Mouse (Mus musculus) intestine, postnatal 0 days (tissue): ENCODE results near the gene Msi2. TPM values are rescaled to one million over a fixed set of nuclear protein-coding genes. Genes with fewer than 3 reads are reported as not detected.

Source experiments
- ATAC-seq: fragments of 200-750 bp; cut with Nextera tagmentation; 2 replicates; pipeline ENCODE4 v1.8.0; 2017; ENCODE audit warnings: mild to moderate bottlenecking, moderate TSS enrichment, moderate library complexity
- H3K27ac ChIP-seq: fragments of 300-500 bp; sonication (generic); 2 replicates; pipeline ENCODE4 v1.5.1; 2014; ENCODE audit warnings: mild to moderate bottlenecking, low read depth, low read length, moderate library complexity
- H3K27me3 ChIP-seq: fragments of 300-500 bp; sonication (generic); replicated peaks from 2 replicates; pipeline ENCODE4 v1.6.1; 2014; ENCODE audit warnings: low read length, mixed read lengths; ENCODE audit not compliant: control insufficient read depth, insufficient read depth
- H3K36me3 ChIP-seq: fragments of 300-500 bp; sonication (generic); 2 replicates; pipeline ENCODE4 v1.6.1; 2014; ENCODE audit warnings: mild to moderate bottlenecking, moderate library complexity; ENCODE audit not compliant: control insufficient read depth, insufficient read depth
- H3K4me1 ChIP-seq: fragments of 300-500 bp; sonication (generic); replicated peaks from 2 replicates; pipeline ENCODE4 v1.6.1; 2014; ENCODE audit warnings: antibody characterized with exemption, low read length, mixed read lengths; ENCODE audit not compliant: control insufficient read depth, insufficient read depth
- H3K4me2 ChIP-seq: fragments of 300-500 bp; sonication (generic); replicated peaks from 2 replicates; pipeline ENCODE4 v1.6.1; 2014; ENCODE audit warnings: low read depth, mild to moderate bottlenecking, moderate library complexity
- H3K4me3 ChIP-seq: fragments of 300-500 bp; sonication (generic); 2 replicates; pipeline ENCODE4 v1.5.1; 2014; ENCODE audit warnings: low read depth, low read length
- H3K9ac ChIP-seq: fragments of 300-500 bp; sonication (generic); 2 replicates; pipeline ENCODE4 v1.6.1; 2014; ENCODE audit warnings: mild to moderate bottlenecking, low read depth, low read length
- H3K9me3 ChIP-seq: fragments of 300-500 bp; sonication (generic); 2 replicates; pipeline ENCODE4 v1.6.1; 2016; ENCODE audit warnings: mixed run types; ENCODE audit not compliant: control insufficient read depth
- CTCF ChIP-seq: sonication (generic); IDR thresholded peaks from 2 replicates; pipeline ENCODE4 v1.5.1; 2016; ENCODE audit warnings: low read depth, mild to moderate bottlenecking, control low read depth, antibody characterized with exemption, moderate library complexity
- WGBS: fragments of 180-500 bp; shearing (Covaris S2); extraction: QIAGEN DNeasy Blood & Tissue Kit; methylation state at CpG from one replicate; pipeline ENCODE4 v1.1.7; 2014; 5-methylcytosine and 5-hydroxymethylcytosine counted together
- polyA plus RNA-seq: library from polyadenylated mRNA; unstranded; fragments of >200 nt; fragmentation: Nextera tagmentation; extraction: Ambion mirVana; gene quantifications from 2 replicates; pipeline ENCODE4 v1.2.1, GENCODE M21; 2015

Msi2 gene
- polyA plus RNA-seq, 1 experiment from 2014 or later: 7.5 TPM

DNA sequence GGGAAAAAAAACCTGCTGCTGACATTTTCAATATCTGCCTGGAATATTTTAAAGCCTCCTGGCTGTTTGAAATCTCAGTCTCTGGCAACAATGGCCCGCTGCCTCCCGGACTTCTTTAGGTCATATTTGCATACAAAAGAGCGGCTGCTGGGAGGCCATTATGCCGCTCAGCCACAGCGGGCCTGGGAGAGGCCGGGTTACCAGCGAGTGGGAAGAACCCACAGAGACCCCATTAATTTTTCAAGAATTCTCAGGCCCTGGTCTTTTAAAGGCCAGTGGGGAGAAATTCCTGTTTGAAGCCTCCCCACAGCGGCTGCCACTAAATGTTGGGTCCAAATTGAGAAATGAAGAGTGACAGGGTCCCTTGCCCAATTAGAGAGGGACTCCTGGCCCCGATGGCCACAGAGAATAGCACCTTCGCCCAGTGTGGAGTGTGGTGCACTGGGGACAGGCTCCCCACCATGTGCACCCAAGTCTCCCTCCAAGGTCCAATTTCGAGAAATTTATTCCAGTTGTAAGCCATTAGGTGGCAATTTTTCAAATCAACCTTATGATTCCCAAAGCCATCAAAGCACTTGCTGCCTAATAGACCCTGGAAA lies 183.9 kb downstream of the Msi2 start:
- TF ChIP-seq CTCF: no peak

DNA sequence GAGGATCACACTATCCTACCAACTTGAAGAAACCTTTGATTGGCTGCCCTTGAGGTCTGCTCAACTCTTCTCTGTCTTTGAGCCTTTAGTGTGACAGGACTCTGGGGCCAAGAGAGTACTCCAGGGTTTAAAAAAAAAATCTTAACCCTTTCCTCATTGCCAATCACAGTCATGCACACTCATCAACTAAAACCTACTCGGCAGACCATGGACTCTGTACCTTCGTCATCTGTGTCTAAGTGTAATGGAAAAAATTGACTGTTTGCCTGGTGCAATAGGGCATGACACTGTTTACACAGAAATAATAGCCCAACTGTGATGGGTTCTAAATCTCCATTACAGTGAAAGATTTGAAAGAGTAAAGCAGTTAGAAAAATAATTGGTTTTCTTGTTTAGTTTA lies 186.3 kb downstream of the Msi2 start:
- 31% methylated on average over 2 of the region's 2 CpGs for WGBS
- Histone ChIP-seq H3K9me3 (no peaks in the 10 kb centered on the region), H3K36me3 (no peaks in the 10 kb centered on the region), H3K9ac (no peak overlapping the region), H3K4me3 (no peak overlapping the region), H3K27me3 (no peaks in the 10 kb centered on the region), H3K4me1 (0 out of 2 replicates have a peak, but pooled peaks cover 3% of the 10 kb centered on the region), H3K4me2 (no peak overlapping the region), H3K27ac (no peak overlapping the region)
- TF ChIP-seq CTCF: no peak
- peak; percentile 70 for ATAC-seq

More for the DNA sequence above, 183.9 kb downstream of the Msi2 start:
- Histone ChIP-seq H3K4me2 (no peak overlapping the region), H3K4me1 (no peaks in the 10 kb centered on the region), H3K9me3 (no peaks in the 10 kb centered on the region), H3K36me3 (no peaks in the 10 kb centered on the region), H3K4me3 (no peak overlapping the region), H3K27me3 (no peaks in the 10 kb centered on the region), H3K9ac (no peak overlapping the region), H3K27ac (no peak overlapping the region)
- ATAC-seq: no peak
- WGBS: 57% methylated on average over 11 of the region's 11 CpGs

DNA sequence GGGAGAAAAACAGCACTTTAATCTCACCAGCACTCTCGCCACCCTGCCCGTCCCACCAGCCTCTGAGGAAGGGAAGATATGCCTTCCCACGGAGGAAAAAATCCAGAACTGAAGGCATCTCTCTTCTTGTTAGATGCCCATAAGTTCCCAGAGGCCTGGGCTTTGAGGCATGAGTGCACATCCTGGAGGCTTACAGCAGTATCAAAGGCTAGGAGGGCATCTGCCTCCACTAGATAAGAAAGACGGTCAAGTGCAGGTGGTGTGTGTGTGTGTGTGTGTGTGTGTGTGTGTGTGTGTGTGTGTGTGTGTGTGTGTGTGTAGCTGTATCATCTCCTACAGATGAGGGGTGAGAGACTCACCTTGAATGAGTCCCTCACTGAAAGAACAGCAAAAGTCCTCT lies 188.3 kb downstream of the Msi2 start:
- H3K27me3 ChIP-seq: no peaks in the 10 kb centered on the region
- WGBS: 79% methylated on average over 4 of the region's 4 CpGs
- TF ChIP-seq CTCF: no peak
- ATAC-seq: no peak
- no peak overlapping the region for H3K4me2 ChIP-seq
- peaks cover 4% of the 10 kb centered on the region for H3K4me1 ChIP-seq
- no peak overlapping the region for H3K4me3 ChIP-seq
- no peaks in the 10 kb centered on the region for H3K9me3 ChIP-seq
- no peak overlapping the region for H3K9ac ChIP-seq
- H3K36me3 ChIP-seq: no peaks in the 10 kb centered on the region
- no peak overlapping the region for H3K27ac ChIP-seq

DNA sequence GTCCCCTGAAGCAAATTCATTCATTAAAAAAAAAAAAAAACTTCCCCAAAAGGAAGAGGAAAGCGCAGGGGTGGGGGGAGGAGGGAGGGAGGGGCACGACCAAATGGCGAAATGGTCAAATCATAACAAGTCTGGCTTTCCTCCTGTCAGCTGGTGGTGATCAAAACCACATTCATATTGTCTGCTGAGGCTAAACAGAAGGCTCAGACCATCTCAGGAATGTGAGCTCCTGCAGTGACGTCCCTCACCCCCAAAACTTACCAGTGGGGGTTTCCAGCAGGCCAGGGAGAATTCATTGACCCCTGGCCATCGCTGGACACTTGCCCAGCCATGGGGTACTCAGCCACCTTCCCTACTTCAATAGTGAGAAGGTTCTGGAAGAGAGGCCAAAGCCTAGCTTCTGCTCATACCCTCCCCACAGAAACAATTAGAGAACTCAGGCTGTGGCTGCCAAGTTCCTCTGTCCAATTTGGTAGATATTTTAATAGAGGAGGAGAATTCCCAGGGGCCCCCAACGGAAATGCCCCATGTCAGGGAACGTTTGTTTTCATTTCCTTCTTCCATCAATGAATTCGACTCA lies 189.7 kb downstream of the Msi2 start:
- H3K27me3 ChIP-seq: no peaks in the 10 kb centered on the region
- 41% methylated on average over 8 of the region's 8 CpGs for WGBS
- no peak for ATAC-seq
- H3K4me1 ChIP-seq: peaks cover 14% of the 10 kb centered on the region
- H3K4me2 ChIP-seq: no peak overlapping the region
- no peak for TF ChIP-seq CTCF
- no peaks in the 10 kb centered on the region for H3K36me3 ChIP-seq
- 0 out of 2 replicates have a peak overlapping the region, but pooled peaks have one; percentile 24 for H3K27ac ChIP-seq
- no peak overlapping the region for H3K4me3 ChIP-seq
- no peaks in the 10 kb centered on the region for H3K9me3 ChIP-seq
- no peak overlapping the region for H3K9ac ChIP-seq

DNA sequence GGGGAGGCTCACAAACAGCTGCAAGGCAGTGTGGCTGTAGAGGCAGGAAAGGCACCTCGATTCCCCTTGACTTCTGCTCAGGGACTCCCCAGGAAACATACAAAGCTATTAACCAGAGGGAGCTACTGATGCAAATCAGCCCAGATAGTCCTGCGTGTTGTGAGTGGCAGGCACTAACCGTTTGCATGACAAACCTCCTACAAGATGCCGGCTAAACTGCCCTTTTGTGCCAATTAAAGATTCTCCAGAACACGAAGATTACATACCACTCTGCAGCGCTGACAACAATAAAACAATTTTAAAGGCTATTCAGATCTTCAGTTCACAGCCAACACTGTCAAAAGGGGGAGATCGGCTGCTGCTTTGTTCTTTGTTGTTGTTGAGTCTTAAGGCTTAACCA lies 191.6 kb downstream of the Msi2 start:
- no peak for ATAC-seq
- 44% methylated on average over 7 of the region's 7 CpGs for WGBS
- TF ChIP-seq CTCF: no peak

DNA sequence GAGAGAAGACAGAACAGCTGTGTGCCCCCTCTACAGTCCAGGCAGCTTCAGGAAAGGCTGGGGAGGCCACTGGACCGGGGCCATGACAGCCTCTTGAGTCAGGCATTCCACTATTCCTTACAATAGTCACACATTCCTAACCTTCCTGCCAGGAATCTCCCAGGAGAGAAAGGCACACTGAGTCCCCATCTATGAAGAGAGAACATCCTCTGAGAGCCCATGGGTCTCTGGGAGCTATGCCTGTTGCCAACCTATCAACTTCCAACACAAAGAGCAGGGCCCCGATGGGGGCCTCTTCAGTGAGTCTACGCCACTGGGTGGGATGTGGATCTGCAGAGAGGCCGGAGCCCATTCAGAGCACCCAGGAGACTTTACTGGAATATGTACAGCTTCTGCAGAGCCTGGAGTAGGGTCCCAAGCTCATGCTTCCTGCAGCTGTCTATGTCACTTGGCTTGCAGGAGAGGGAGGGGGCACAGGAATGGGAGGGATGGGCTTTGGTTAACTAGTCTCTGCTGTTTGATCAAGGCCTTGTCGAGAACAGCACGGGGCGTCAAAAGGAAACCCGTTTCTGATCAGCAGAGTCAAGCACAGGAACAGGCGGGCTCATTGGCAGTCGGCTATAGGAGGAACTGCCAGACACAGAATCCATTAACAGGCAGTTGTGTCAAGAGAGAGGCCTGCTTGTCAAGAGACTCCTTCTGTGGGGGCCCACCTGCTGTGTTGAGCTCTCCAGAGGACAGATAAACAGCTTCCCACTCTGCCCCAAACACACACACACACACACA lies 193.3 kb downstream of the Msi2 start:
- Histone ChIP-seq H3K9ac (0 out of 2 replicates have a peak overlapping the region, but pooled peaks have one; percentile 11), H3K27ac (peak overlapping the region; percentile 57; the same call in 1 of the 2 replicates), H3K27me3 (no peaks in the 10 kb centered on the region), H3K4me3 (no peak overlapping the region), H3K4me2 (no peak overlapping the region), H3K9me3 (no peaks in the 10 kb centered on the region), H3K4me1 (peaks cover 14% of the 10 kb centered on the region), H3K36me3 (no peaks in the 10 kb centered on the region)
- ATAC-seq: no peak
- peak; percentile 29; the same call in 1 of the 2 replicates for TF ChIP-seq CTCF
- 41% methylated on average over 10 of the region's 10 CpGs for whole genome bisulfite sequencing

More for the DNA sequence above, 191.6 kb downstream of the Msi2 start:
- Histone ChIP-seq H3K36me3 (no peaks in the 10 kb centered on the region), H3K4me3 (no peak overlapping the region), H3K4me2 (no peak overlapping the region), H3K27ac (no peak overlapping the region), H3K27me3 (no peaks in the 10 kb centered on the region), H3K9ac (no peak overlapping the region; the same call in 1 of the 2 replicates), H3K4me1 (peaks cover 14% of the 10 kb centered on the region), H3K9me3 (no peaks in the 10 kb centered on the region)
